Comparison of ENCODE assay signal across 8 mouse cellular contexts in genomic region chr5:148794465-148794864, GRCm38 (mm10).
DNase-seq lines count a peak whose midpoint lies in the region; ATAC-seq and TF ChIP-seq lines count a peak whose summit lies in the region.

No protein-coding gene starts in this region.

- H3K4me3 ChIP-seq in midbrain, embryonic 10.5 days = no peak overlapping the region
- no peak overlapping the region for H3K4me3 ChIP-seq in midbrain, embryonic 16.5 days (ENCODE audit: low read depth, low read length)
- no peak overlapping the region for H3K4me3 ChIP-seq in kidney, postnatal 0 days (replicated peaks; ENCODE audit: low read depth, low read length)
- H3K4me3 ChIP-seq in liver, embryonic 15.5 days (replicated peaks) = no peak overlapping the region
- H3K4me3 ChIP-seq in olfactory bulb, adult 2 months (ENCODE audit: insufficient read depth, low read depth, low read length) = no peak overlapping the region
- no peak overlapping the region for H3K4me3 ChIP-seq in thymus, adult 2 months (ENCODE audit: control insufficient read depth, insufficient read depth, low read length)

- no peaks in the 10 kb centered on the region for H3K9me3 ChIP-seq in midbrain, embryonic 10.5 days (replicated peaks)
- H3K9me3 ChIP-seq in midbrain, embryonic 16.5 days (replicated peaks; ENCODE audit: control insufficient read depth, low read length, poor library complexity, severe bottlenecking) = no peaks in the 10 kb centered on the region
- no peaks in the 10 kb centered on the region for H3K9me3 ChIP-seq in kidney, postnatal 0 days (replicated peaks; ENCODE audit: low read length)
- no peaks in the 10 kb centered on the region for H3K9me3 ChIP-seq in liver, embryonic 15.5 days (replicated peaks)

- no peak overlapping the region for H3K4me2 ChIP-seq in midbrain, embryonic 16.5 days (ENCODE audit: low read length)
- no peak overlapping the region for H3K4me2 ChIP-seq in kidney, postnatal 0 days (ENCODE audit: low read length)
- peak overlapping the region; percentile 27; the same call in 1 of the 2 replicates for H3K4me2 ChIP-seq in liver, embryonic 15.5 days

- H3K36me3 ChIP-seq in midbrain, embryonic 10.5 days = no peaks in the 10 kb centered on the region
- no peaks in the 10 kb centered on the region for H3K36me3 ChIP-seq in midbrain, embryonic 16.5 days (ENCODE audit: control insufficient read depth, insufficient read depth, low read length)
- H3K36me3 ChIP-seq in kidney, postnatal 0 days (ENCODE audit: insufficient read depth, low read length) = no peaks in the 10 kb centered on the region
- no peaks in the 10 kb centered on the region for H3K36me3 ChIP-seq in liver, embryonic 15.5 days (replicated peaks)
- H3K36me3 ChIP-seq in thymus, adult 2 months (ENCODE audit: control insufficient read depth, insufficient read depth, low read length) = no peaks in the 10 kb centered on the region

- no peak for TF ChIP-seq POLR2A in olfactory bulb, adult 2 months (IDR thresholded peaks at IDR 0.05; ENCODE audit: insufficient read depth, low read depth, low read length)
- TF ChIP-seq POLR2A in thymus, adult 2 months (IDR thresholded peaks at IDR 0.05; ENCODE audit: control insufficient read depth, extremely low read depth, insufficient read depth, low read length, poor library complexity) = no peak

- no peak overlapping the region for H3K27ac ChIP-seq in midbrain, embryonic 10.5 days (replicated peaks)
- no peak overlapping the region for H3K27ac ChIP-seq in midbrain, embryonic 16.5 days (ENCODE audit: low read length)
- H3K27ac ChIP-seq in kidney, postnatal 0 days = no peak overlapping the region
- no peak overlapping the region for H3K27ac ChIP-seq in liver, embryonic 15.5 days (replicated peaks)
- no peak overlapping the region for H3K27ac ChIP-seq in olfactory bulb, adult 2 months (ENCODE audit: insufficient read depth, low read depth, low read length)
- H3K27ac ChIP-seq in thymus, adult 2 months (ENCODE audit: control insufficient read depth, insufficient read depth, low read length) = no peak overlapping the region

- WGBS in midbrain, embryonic 10.5 days = 53% methylated on average over 15 of the region's 15 CpGs
- 44% methylated on average over 15 of the region's 15 CpGs for WGBS in midbrain, embryonic 16.5 days
- 28% methylated on average over 15 of the region's 15 CpGs for WGBS in kidney, postnatal 0 days
- 27% methylated on average over 15 of the region's 15 CpGs for WGBS in liver, embryonic 15.5 days (ENCODE audit: insufficient replicate concordance)
- 56% methylated on average over 15 of the region's 15 CpGs for WGBS in olfactory bulb, adult 2 months
- 26% methylated on average over 15 of the region's 15 CpGs for WGBS in thymus, adult 2 months

- ATAC-seq in midbrain, embryonic 16.5 days = no peak
- ATAC-seq in kidney, postnatal 0 days (replicated peaks; ENCODE audit: low FRiP score, low read depth) = no peak
- ATAC-seq in liver, embryonic 15.5 days (ENCODE audit: insufficient read depth) = no peak; the same call in 1 of the 2 replicates

- peaks cover 26% of the 10 kb centered on the region for H3K27me3 ChIP-seq in midbrain, embryonic 10.5 days (ENCODE audit: low read depth, poor library complexity, severe bottlenecking)
- H3K27me3 ChIP-seq in midbrain, embryonic 16.5 days (ENCODE audit: control insufficient read depth, insufficient read depth, low read depth, low read length) = no peaks in the 10 kb centered on the region
- no peaks in the 10 kb centered on the region for H3K27me3 ChIP-seq in kidney, postnatal 0 days (ENCODE audit: insufficient read depth, low read length)
- H3K27me3 ChIP-seq in liver, embryonic 15.5 days = peaks cover 36% of the 10 kb centered on the region
- H3K27me3 ChIP-seq in thymus, adult 2 months (ENCODE audit: control insufficient read depth, insufficient read depth, low read length) = no peaks in the 10 kb centered on the region

- peak; percentile 90 for TF ChIP-seq CTCF in kidney, postnatal 0 days (IDR thresholded peaks at IDR 0.05; ENCODE audit: low read depth)
- TF ChIP-seq CTCF in olfactory bulb, adult 2 months (IDR thresholded peaks at IDR 0.05; ENCODE audit: insufficient read depth, low read depth, low read length) = peak; percentile 68; the same call in 1 of the 2 replicates
- peak; percentile 91 for TF ChIP-seq CTCF in thymus, adult 2 months (IDR thresholded peaks at IDR 0.05; ENCODE audit: borderline replicate concordance, control insufficient read depth, extremely low read depth, insufficient read depth, low read length, poor library complexity)

- H3K9ac ChIP-seq in midbrain, embryonic 16.5 days (ENCODE audit: low read depth, low read length) = no peak overlapping the region
- no peak overlapping the region for H3K9ac ChIP-seq in kidney, postnatal 0 days (ENCODE audit: low read depth, low read length)
- H3K9ac ChIP-seq in liver, embryonic 15.5 days = no peak overlapping the region

- peaks cover 36% of the 10 kb centered on the region for H3K4me1 ChIP-seq in midbrain, embryonic 10.5 days
- peaks cover 9% of the 10 kb centered on the region; the same call in 1 of the 2 replicates for H3K4me1 ChIP-seq in midbrain, embryonic 16.5 days (ENCODE audit: control insufficient read depth, insufficient read depth, low read length)
- H3K4me1 ChIP-seq in kidney, postnatal 0 days (replicated peaks; ENCODE audit: insufficient read depth, low read length) = peaks cover 12% of the 10 kb centered on the region; the same call in 1 of the 2 replicates
- peaks cover 20% of the 10 kb centered on the region for H3K4me1 ChIP-seq in liver, embryonic 15.5 days (replicated peaks)
- H3K4me1 ChIP-seq in olfactory bulb, adult 2 months (ENCODE audit: control insufficient read depth, insufficient read depth, low read length) = peaks cover 13% of the 10 kb centered on the region
- H3K4me1 ChIP-seq in thymus, adult 2 months (replicated peaks; ENCODE audit: control insufficient read depth, insufficient read depth, low read length) = peaks cover 10% of the 10 kb centered on the region

- peak; percentile 65 for DNase-seq in midbrain, embryonic 10.5 days (ENCODE audit: low spot score)
- peak; percentile 88 to 92 for DNase-seq in cerebellum, postnatal 14 days
- peak; percentile 93 for DNase-seq in heart, adult 11 months
- DNase-seq in kidney, postnatal 0 days (ENCODE audit: low spot score) = peak; percentile 61
- DNase-seq in thymus, adult 2 months = peak; percentile 66
